Mouse (Mus musculus): ENCODE results near the gene Vipr2.
A peak's percentile ranks its signal among the peaks of the same experiment; 100 is the strongest.

The Vipr2 gene

GRCm38 (mm10) chr12:116077074-116077854 is at the start of gene Vipr2:
TSS of gene Vipr2 (plus strand) at chr12:116077726.
- DNase-seq = peak; percentile 68 to 80

GRCm38 (mm10) chr12:116028095-116028494 is 49.4 kb upstream of the Vipr2 start:
- DNase-seq = no peak

- DNase-seq = no peak
Observed at GRCm38 (mm10) chr12:116035346-116035745, 42.2 kb upstream of the Vipr2 start.

- no peak for DNase-seq
Observed at GRCm38 (mm10) chr12:116044785-116045184, 32.7 kb upstream of the Vipr2 start.

- DNase-seq = peak; percentile 97 to 99
Observed at GRCm38 (mm10) chr12:116047440-116048377, 29.8 kb upstream of the Vipr2 start, which contains the start of gene Zfp386. TSS of gene Zfp386 (plus strand) at chr12:116047724.

GRCm38 (mm10) chr12:116048766-116049165 is 28.8 kb upstream of the Vipr2 start:
- DNase-seq = no peak

GRCm38 (mm10) chr12:116049236-116049635 is 28.3 kb upstream of the Vipr2 start:
- DNase-seq = no peak

GRCm38 (mm10) chr12:116049701-116050100 is 27.8 kb upstream of the Vipr2 start:
- no peak for DNase-seq

- no peak for DNase-seq
Observed at GRCm38 (mm10) chr12:116054342-116054741, 23.2 kb upstream of the Vipr2 start.

- DNase-seq = peak in 1 of 2 experiments; percentile 2
Observed at GRCm38 (mm10) chr12:116056112-116056511, 21.4 kb upstream of the Vipr2 start.

GRCm38 (mm10) chr12:116061561-116062193 is 15.8 kb upstream of the Vipr2 start:
- no peak for DNase-seq

- no peak for DNase-seq
Observed at GRCm38 (mm10) chr12:116062194-116062583, 15.3 kb upstream of the Vipr2 start.

- DNase-seq = peak in 1 of 2 experiments; percentile 1
Observed at GRCm38 (mm10) chr12:116063020-116063419, 14.5 kb upstream of the Vipr2 start.

GRCm38 (mm10) chr12:116071023-116071422 is 6.5 kb upstream of the Vipr2 start:
- peak; percentile 53 to 56 for DNase-seq

GRCm38 (mm10) chr12:116077855-116078366 is 385 bp downstream of the Vipr2 start:
- DNase-seq = no peak

GRCm38 (mm10) chr12:116083125-116083524 is 5.6 kb downstream of the Vipr2 start:
- DNase-seq = peak in 1 of 2 experiments; percentile 32

GRCm38 (mm10) chr12:116084294-116084693 is 6.8 kb downstream of the Vipr2 start:
- DNase-seq = no peak

GRCm38 (mm10) chr12:116086951-116087600 is 9.6 kb downstream of the Vipr2 start:
- DNase-seq = no peak

- DNase-seq = no peak
Observed at GRCm38 (mm10) chr12:116089836-116090235, 12.3 kb downstream of the Vipr2 start.

- no peak for DNase-seq
Observed at GRCm38 (mm10) chr12:116094765-116095555, 17.4 kb downstream of the Vipr2 start.

GRCm38 (mm10) chr12:116096361-116096904 is 18.9 kb downstream of the Vipr2 start:
- no peak for DNase-seq

Data from lung, postnatal 4 days (tissue).